Mouse (Mus musculus) spleen, adult 2 months (tissue): ENCODE data around the gene Irf3. TPM values are rescaled to one million over a fixed set of nuclear protein-coding genes. Genes with fewer than 3 reads are reported as not detected.

ENCODE experiments used
- DNase-seq, 2 experiments: peaks; one replicate each; pipeline versions ENCODE4 v3.0.0 to v3.0.0-alpha.2; 2012 to 2021; ENCODE audit warnings: low spot score in 2 of 2, low read depth in 1 of 2
- H3K27ac ChIP-seq: fragments of 200-500 bp; 2 replicates; pipeline ENCODE4 v1.5.1; 2012; ENCODE audit warnings: low read length, inconsistent platforms; ENCODE audit not compliant: insufficient read depth
- H3K27me3 ChIP-seq: fragments of 200-500 bp; 2 replicates; pipeline ENCODE4 v1.6.1; 2012; ENCODE audit warnings: mild to moderate bottlenecking, moderate library complexity, low read length, inconsistent platforms; ENCODE audit not compliant: control insufficient read depth, insufficient read depth
- H3K36me3 ChIP-seq: fragments of 200-500 bp; 2 replicates; pipeline ENCODE4 v1.6.1; 2012; ENCODE audit warnings: mild to moderate bottlenecking, low read length, inconsistent platforms; ENCODE audit not compliant: control insufficient read depth, insufficient read depth
- H3K4me1 ChIP-seq: fragments of 200-500 bp; 2 replicates; pipeline ENCODE4 v1.6.1; 2011; ENCODE audit warnings: inconsistent platforms; ENCODE audit not compliant: control insufficient read depth, insufficient read depth, insufficient read length
- H3K4me3 ChIP-seq: fragments of 200-500 bp; 2 replicates; pipeline ENCODE4 v1.5.1; 2011; ENCODE audit warnings: mild to moderate bottlenecking, inconsistent platforms; ENCODE audit not compliant: insufficient read depth, insufficient read length; ENCODE audit errors: extremely low read depth
- CTCF ChIP-seq: fragments of 200-500 bp; IDR thresholded peaks from 2 replicates; pipeline ENCODE4 v1.5.1; 2011; ENCODE audit warnings: mild to moderate bottlenecking, inconsistent platforms; ENCODE audit not compliant: insufficient read depth, insufficient read length, insufficient replicate concordance; ENCODE audit errors: extremely low read depth
- POLR2A ChIP-seq: fragments of 200-500 bp; IDR thresholded peaks from 2 replicates; pipeline ENCODE4 v1.6.1; 2011; ENCODE audit warnings: low read depth, low read length, inconsistent platforms
- WGBS: fragments of 180-500 bp; shearing (Covaris S2); methylation state at CpG from one replicate; pipeline ENCODE4 v1.1.7; 2018; 5-methylcytosine and 5-hydroxymethylcytosine counted together
- polyA plus RNA-seq: library from polyadenylated mRNA; depleted of rRNA; stranded (reverse); fragments of >200 nt; gene quantifications from 2 replicates; pipeline ENCODE4 v1.2.3, GENCODE M21; 2012; rRNA removed

Irf3 gene
- polyA plus RNA-seq, 1 experiment: 134 TPM

DNA sequence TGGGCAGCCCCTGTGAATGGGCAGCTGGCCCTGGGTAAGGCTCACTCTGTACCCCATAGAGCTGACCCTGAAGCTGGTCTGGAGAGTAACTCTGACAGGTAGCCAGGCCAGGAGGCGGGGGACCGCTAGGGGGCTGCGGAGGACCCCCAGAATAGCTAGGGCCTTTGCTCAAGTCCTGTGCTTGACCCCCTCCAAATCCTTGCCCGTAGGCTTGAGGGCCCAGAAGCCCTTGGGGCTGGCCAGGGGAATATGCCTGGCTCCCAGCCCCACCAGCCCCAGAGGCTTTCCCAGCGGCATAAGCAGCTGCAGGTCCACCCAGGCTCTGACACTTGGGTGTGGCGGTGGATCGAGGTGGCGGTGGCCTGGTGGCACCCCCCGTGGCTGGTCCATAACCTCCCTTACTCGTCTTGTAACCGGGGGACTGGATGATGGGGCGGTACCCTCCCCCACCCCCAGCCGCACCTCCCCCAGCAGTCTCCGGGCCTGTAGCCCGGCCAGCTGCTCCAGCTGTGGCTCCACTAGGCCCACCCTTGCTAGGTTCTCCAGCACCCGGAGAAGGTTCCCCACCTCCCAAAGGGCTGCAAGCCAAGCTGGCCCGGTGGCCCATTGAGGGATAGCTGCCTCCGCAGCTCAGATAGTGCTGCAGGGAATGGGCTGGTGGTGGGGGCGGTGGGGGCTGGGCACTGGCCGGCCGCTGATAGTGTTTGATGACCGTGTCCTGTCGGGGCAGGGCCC, 51.6 kb downstream of the Irf3 start:
- TF ChIP-seq CTCF (no peak), POLR2A (no peak)
- Histone ChIP-seq H3K27ac (no peak overlapping the region), H3K4me1 (peaks cover 6% of the 10 kb centered on the region; the same call in 1 of the 2 replicates), H3K27me3 (no peaks in the 10 kb centered on the region), H3K36me3 (peaks cover 48% of the 10 kb centered on the region), H3K4me3 (no peak overlapping the region)
- WGBS: 95% methylated on average over 23 of the region's 23 CpGs
- no peak for DNase-seq

DNA sequence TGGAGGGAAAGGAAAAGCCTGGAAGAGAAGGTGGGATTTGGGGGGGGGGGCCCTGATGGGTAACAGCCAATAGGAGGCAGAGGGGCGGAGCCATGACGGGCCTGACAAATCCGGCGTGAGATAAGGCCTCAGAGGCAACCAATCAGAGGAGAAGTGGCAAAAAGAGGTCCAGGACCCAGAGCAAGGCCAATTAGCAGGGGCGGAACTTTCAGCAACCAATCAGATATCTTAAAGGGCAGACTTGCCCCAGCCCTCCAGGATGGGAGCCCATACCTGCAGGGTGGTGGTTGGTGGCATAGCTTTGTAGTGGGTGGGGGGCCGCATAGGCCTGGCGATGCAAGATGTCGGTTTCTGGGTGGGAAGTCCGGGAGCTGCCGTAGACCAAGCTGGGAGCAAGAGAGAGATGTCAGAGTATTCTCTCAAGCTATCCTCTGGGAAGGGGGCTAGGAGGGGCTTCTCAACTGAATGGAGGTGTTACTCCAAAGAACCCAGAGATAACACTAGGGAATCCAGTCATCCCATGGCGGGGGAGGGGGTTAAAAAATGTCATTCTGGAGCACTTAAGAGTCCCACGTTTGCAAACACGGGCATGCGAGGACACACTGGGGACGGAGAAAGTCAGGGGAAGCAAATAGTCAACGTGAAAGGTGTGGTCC, 53.6 kb downstream of the Irf3 start:
- DNase-seq: peak in 1 of 2 experiments; percentile 39
- H3K36me3 ChIP-seq: peaks cover 38% of the 10 kb centered on the region
- H3K27me3 ChIP-seq: no peaks in the 10 kb centered on the region
- WGBS: 69% methylated on average over 16 of the region's 16 CpGs
- H3K27ac ChIP-seq: no peak overlapping the region
- TF ChIP-seq POLR2A: no peak
- TF ChIP-seq CTCF: no peak
- peaks cover 6% of the 10 kb centered on the region; the same call in 1 of the 2 replicates for H3K4me1 ChIP-seq
- no peak overlapping the region for H3K4me3 ChIP-seq

DNA sequence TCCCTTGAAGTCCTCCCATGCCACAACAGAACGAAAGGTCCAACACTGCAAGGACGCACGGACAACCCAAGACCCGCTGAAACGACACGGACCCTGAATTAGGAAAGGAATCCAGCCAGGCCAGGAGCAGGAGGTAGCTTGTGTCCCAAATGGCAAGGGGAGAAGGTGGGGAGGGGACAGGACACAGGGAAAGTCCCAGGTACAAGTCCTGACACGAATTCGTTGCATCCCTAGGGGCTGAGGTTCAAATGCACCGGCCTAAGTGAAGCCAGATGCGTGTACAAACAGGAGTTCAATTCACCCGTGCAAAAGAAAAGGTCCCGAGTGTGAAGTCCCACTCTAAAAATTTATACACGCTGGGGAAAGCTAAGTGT, 54.1 kb downstream of the Irf3 start:
- 34% methylated on average over 13 of the region's 13 CpGs for WGBS
- DNase-seq: no peak
- TF ChIP-seq POLR2A (no peak), CTCF (no peak)
- Histone ChIP-seq H3K4me1 (peaks cover 6% of the 10 kb centered on the region; the same call in 1 of the 2 replicates), H3K27ac (peak overlapping the region; percentile 85; the same call in 1 of the 2 replicates), H3K27me3 (no peaks in the 10 kb centered on the region), H3K4me3 (peak overlapping the region; percentile 92), H3K36me3 (peaks cover 37% of the 10 kb centered on the region)

Other genes with a start within 250 kb of the Irf3 start
- 46.4 and 52.5 TPM in 2 replicates for gene Vrk3, start 249.2 kb upstream of the Irf3 start, polyA plus RNA-seq
- gene Zfp473, start 246.6 kb upstream of the Irf3 start, polyA plus RNA-seq: 0.25 and 0.27 TPM in 2 replicates
- 43.8 and 60.5 TPM in 2 replicates for gene Nup62, start 181.6 kb upstream of the Irf3 start, polyA plus RNA-seq
- gene Il4i1, start 181.3 kb upstream of the Irf3 start, polyA plus RNA-seq: 175 and 251 TPM in 2 replicates
- gene Atf5, start 181.0 kb upstream of the Irf3 start, polyA plus RNA-seq: 49.6 and 66.2 TPM in 2 replicates
- 67.8 and 105 TPM in 2 replicates for gene Akt1s1, start 148.7 kb upstream of the Irf3 start, polyA plus RNA-seq
- gene Tbc1d17, start 148.6 kb upstream of the Irf3 start, polyA plus RNA-seq: 68.4 and 91.7 TPM in 2 replicates
- 67.3 and 84.9 TPM in 2 replicates for gene Pnkp, start 140.5 kb upstream of the Irf3 start, polyA plus RNA-seq
- gene Ptov1, start 127.9 kb upstream of the Irf3 start, polyA plus RNA-seq: 66.2 and 77.3 TPM in 2 replicates
- gene Med25, start 104.9 kb upstream of the Irf3 start, polyA plus RNA-seq: 113 and 136 TPM in 2 replicates
- gene Fuz, start 101.6 kb upstream of the Irf3 start, polyA plus RNA-seq: 52.8 and 54.4 TPM in 2 replicates
- 69.9 and 91.7 TPM in 2 replicates for gene Ap2a1, start 68.2 kb upstream of the Irf3 start, polyA plus RNA-seq
- not detected in 2 replicates for gene Tsks, start 54.4 kb upstream of the Irf3 start, polyA plus RNA-seq
- gene Cpt1c, start 22.8 kb upstream of the Irf3 start, polyA plus RNA-seq: 4.8 and 6.1 TPM in 2 replicates
- 109 and 112 TPM in 2 replicates for gene Prmt1, start 11.1 kb upstream of the Irf3 start, polyA plus RNA-seq
- gene Bcl2l12, start 1.1 kb downstream of the Irf3 start, polyA plus RNA-seq: 33.2 and 38.5 TPM in 2 replicates
- gene Scaf1, start 18.7 kb downstream of the Irf3 start, polyA plus RNA-seq: 59.0 and 65.4 TPM in 2 replicates
- gene Rras, start 20.3 kb downstream of the Irf3 start, polyA plus RNA-seq: 55.1 and 65.1 TPM in 2 replicates
- gene Prr12, start 55.2 kb downstream of the Irf3 start, polyA plus RNA-seq: 16.1 TPM in 2 replicates
- gene Nosip, start 64.8 kb downstream of the Irf3 start, polyA plus RNA-seq: 67.9 and 95.7 TPM in 2 replicates
- gene Prrg2, start 65.0 kb downstream of the Irf3 start, polyA plus RNA-seq: 19.9 and 27.6 TPM in 2 replicates
- 96.5 and 100 TPM in 2 replicates for gene Rcn3, start 94.6 kb downstream of the Irf3 start, polyA plus RNA-seq
- gene Fcgrt, start 106.2 kb downstream of the Irf3 start, polyA plus RNA-seq: 64.4 and 75.4 TPM in 2 replicates
- 273 and 325 TPM in 2 replicates for gene Rps11, start 126.8 kb downstream of the Irf3 start, polyA plus RNA-seq
- 1,860 and 2,797 TPM in 2 replicates for gene Rpl13a, start 131.1 kb downstream of the Irf3 start, polyA plus RNA-seq
- gene Gm45713, start 138.6 kb downstream of the Irf3 start, polyA plus RNA-seq: 0.28 and 0.70 TPM in 2 replicates
- 183 and 197 TPM in 2 replicates for gene Flt3l, start 138.8 kb downstream of the Irf3 start, polyA plus RNA-seq
- gene Pih1d1, start 156.7 kb downstream of the Irf3 start, polyA plus RNA-seq: 45.2 and 48.7 TPM in 2 replicates
- gene Aldh16a1, start 156.9 kb downstream of the Irf3 start, polyA plus RNA-seq: 93.0 and 114 TPM in 2 replicates
- gene Slc17a7, start 166.3 kb downstream of the Irf3 start, polyA plus RNA-seq: 0.05 and 0.06 TPM in 2 replicates
- gene Gfy, start 181.9 kb downstream of the Irf3 start, polyA plus RNA-seq: not detected in 2 replicates
- not detected in 2 replicates for gene Pth2, start 183.3 kb downstream of the Irf3 start, polyA plus RNA-seq
- gene Ccdc155, start 207.2 kb downstream of the Irf3 start, polyA plus RNA-seq: 0.16 and 0.20 TPM in 2 replicates
- gene Dkkl1, start 214.5 kb downstream of the Irf3 start, polyA plus RNA-seq: 2.1 and 2.8 TPM in 2 replicates
- 10.6 and 12.1 TPM in 2 replicates for gene Tead2, start 218.1 kb downstream of the Irf3 start, polyA plus RNA-seq
- gene Cd37, start 241.5 kb downstream of the Irf3 start, polyA plus RNA-seq: 1,116 and 1,582 TPM in 2 replicates
- gene Slc6a16, start 243.4 kb downstream of the Irf3 start, polyA plus RNA-seq: not detected in 2 replicates